Mouse (Mus musculus) embryo, embryonic 9.5 days (tissue): Measurements from ENCODE around the gene Atxn1.

Experiments used
- DNase-seq: peaks from one replicate; pipeline ENCODE4 v3.0.0-alpha.2; 2017; ENCODE audit errors: extremely low spot score

Atxn1 gene

GRCm38 (mm10) chr13:45866615-45867245 lies 98.1 kb downstream of the Atxn1 start:
- DNase-seq: no peak

GRCm38 (mm10) chr13:45865620-45866019 lies 99.2 kb downstream of the Atxn1 start:
- no peak for DNase-seq

- DNase-seq: no peak
These were observed 101.0 kb downstream of the Atxn1 start for GRCm38 (mm10) chr13:45863779-45864178.

GRCm38 (mm10) chr13:45861885-45862605 lies 102.8 kb downstream of the Atxn1 start:
- no peak for DNase-seq

GRCm38 (mm10) chr13:45861098-45861580 lies 103.7 kb downstream of the Atxn1 start:
- DNase-seq: peak; percentile 15

GRCm38 (mm10) chr13:45859081-45859709 lies 105.6 kb downstream of the Atxn1 start:
- DNase-seq: no peak

GRCm38 (mm10) chr13:45857416-45857815 lies 107.4 kb downstream of the Atxn1 start:
- no peak for DNase-seq

GRCm38 (mm10) chr13:45854531-45854930 lies 110.3 kb downstream of the Atxn1 start:
- no peak for DNase-seq

- no peak for DNase-seq
These were observed 111.1 kb downstream of the Atxn1 start for GRCm38 (mm10) chr13:45853691-45854090.

- DNase-seq: no peak
These were observed 112.5 kb downstream of the Atxn1 start for GRCm38 (mm10) chr13:45852288-45852687.

- DNase-seq: no peak
These were observed 113.1 kb downstream of the Atxn1 start for GRCm38 (mm10) chr13:45851746-45852145.

- no peak for DNase-seq
These were observed 113.7 kb downstream of the Atxn1 start for GRCm38 (mm10) chr13:45851156-45851555.

- DNase-seq: no peak
These were observed 114.4 kb downstream of the Atxn1 start for GRCm38 (mm10) chr13:45850181-45850974.

- no peak for DNase-seq
These were observed 115.4 kb downstream of the Atxn1 start for GRCm38 (mm10) chr13:45849145-45850023.

- DNase-seq: no peak
These were observed 122.2 kb downstream of the Atxn1 start for GRCm38 (mm10) chr13:45842511-45843055.

GRCm38 (mm10) chr13:45839901-45840300 lies 124.9 kb downstream of the Atxn1 start:
- DNase-seq: no peak

GRCm38 (mm10) chr13:45837609-45838220 lies 127.1 kb downstream of the Atxn1 start:
- DNase-seq: no peak

- DNase-seq: no peak
These were observed 128.3 kb downstream of the Atxn1 start for GRCm38 (mm10) chr13:45836377-45837054.

GRCm38 (mm10) chr13:45834300-45834699 lies 130.5 kb downstream of the Atxn1 start:
- DNase-seq: no peak
